ENCODE assay signal across 7 mouse cellular contexts in genomic region chr1:187031796-187032195, GRCm38 (mm10).
A peak's percentile ranks its signal among the peaks of the same experiment; 100 is the strongest.
DNase-seq lines count a peak whose midpoint lies in the region; ATAC-seq and TF ChIP-seq lines count a peak whose summit lies in the region.

No protein-coding gene starts in this region.

- CTCF ChIA-PET in Patski (lab: Charles Lee), result interaction anchor here (0.7 to 1.0 kb wide), 4 partner anchors 10 to 417 kb away, joined by 3 to 6 read pairs (median 4); no protein-coding TSS in a partner anchor

- H3K9me3 ChIP-seq in midbrain, postnatal 0 days (ENCODE audit: low read length), result no peaks in the 10 kb centered on the region
- H3K9me3 ChIP-seq in midbrain, embryonic 16.5 days (replicated peaks; ENCODE audit: control insufficient read depth, low read length, poor library complexity, severe bottlenecking), result no peaks in the 10 kb centered on the region

- no peak for TF ChIP-seq POLR2A in cerebellum, adult 2 months (IDR thresholded peaks at IDR 0.05; ENCODE audit: borderline replicate concordance, insufficient read depth, low read length)

- no peak overlapping the region for H3K4me2 ChIP-seq in midbrain, postnatal 0 days (ENCODE audit: low read depth, low read length, poor library complexity, severe bottlenecking)
- no peak overlapping the region for H3K4me2 ChIP-seq in midbrain, embryonic 16.5 days (ENCODE audit: low read length)

- ATAC-seq in midbrain, postnatal 0 days (ENCODE audit: low FRiP score), result no peak
- no peak for ATAC-seq in midbrain, embryonic 16.5 days
- ATAC-seq in Patski, result peak; percentile 62

- TF ChIP-seq CTCF in midbrain, postnatal 0 days (IDR thresholded peaks at IDR 0.05), result peak; percentile 72
- peak; percentile 86 for TF ChIP-seq CTCF in Patski (IDR thresholded peaks at IDR 0.05)
- TF ChIP-seq CTCF in cerebellum, adult 2 months (IDR thresholded peaks at IDR 0.05; ENCODE audit: borderline replicate concordance, insufficient read depth, low read depth, low read length), result peak; percentile 71
- peak; percentile 85 for TF ChIP-seq CTCF in left cerebral cortex, adult 2 months (IDR thresholded peaks at IDR 0.05)

- no peak overlapping the region for H3K9ac ChIP-seq in midbrain, postnatal 0 days (replicated peaks; ENCODE audit: low read length, poor library complexity, severe bottlenecking)
- no peak overlapping the region for H3K9ac ChIP-seq in midbrain, embryonic 16.5 days (ENCODE audit: low read depth, low read length)

- in situ Hi-C loops in Patski (cut with MboI; ENCODE audit: low pct_unique_long_range_greater_than_20kb), result no loop called here

- H3K36me3 ChIP-seq in midbrain, postnatal 0 days (ENCODE audit: insufficient read depth, low read length), result no peaks in the 10 kb centered on the region
- no peaks in the 10 kb centered on the region for H3K36me3 ChIP-seq in midbrain, embryonic 16.5 days (ENCODE audit: control insufficient read depth, insufficient read depth, low read length)

- no peaks in the 10 kb centered on the region for H3K4me1 ChIP-seq in midbrain, postnatal 0 days (ENCODE audit: insufficient read depth, low read length)
- no peaks in the 10 kb centered on the region for H3K4me1 ChIP-seq in midbrain, embryonic 16.5 days (ENCODE audit: control insufficient read depth, insufficient read depth, low read length)
- no peaks in the 10 kb centered on the region for H3K4me1 ChIP-seq in cerebellum, adult 2 months (ENCODE audit: control insufficient read depth, insufficient read depth, low read length)

- POLR2A ChIA-PET in Patski (lab: Charles Lee), result no interaction called here

- WGBS in midbrain, postnatal 0 days, result 45% methylated on average over 6 of the region's 6 CpGs
- 52% methylated on average over 6 of the region's 6 CpGs for WGBS in midbrain, embryonic 16.5 days
- whole genome bisulfite sequencing in cerebellum, adult 2 months, result 10% methylated on average over 6 of the region's 6 CpGs

- DNase-seq in midbrain, postnatal 0 days (ENCODE audit: low spot score), result peak; percentile 66
- DNase-seq in Patski (ENCODE audit: low read depth, low spot score), result no peak
- peak; percentile 10 to 14 for DNase-seq in cerebellum, adult 2 months
- peak; percentile 41 for DNase-seq in heart, postnatal 4 days
- peak in 1 of 2 experiments; percentile 23 for DNase-seq in left cerebral cortex, adult 2 months (ENCODE audit: extremely low spot score in 1 of 2, low spot score in 2 of 2)
- peak; percentile 82 for DNase-seq in retina, postnatal 1 day

- no peak overlapping the region for H3K4me3 ChIP-seq in midbrain, postnatal 0 days (ENCODE audit: low read depth, low read length)
- H3K4me3 ChIP-seq in midbrain, embryonic 16.5 days (ENCODE audit: low read depth, low read length), result no peak overlapping the region
- peak overlapping the region; percentile 5 for H3K4me3 ChIP-seq in cerebellum, adult 2 months (replicated peaks; ENCODE audit: insufficient read depth, low read depth, low read length)
- no peak overlapping the region for H3K4me3 ChIP-seq in left cerebral cortex, adult 2 months

- intact Hi-C loops in left cerebral cortex, adult 2 months (cut with DNase I), result loop anchor here (5.0 to 10.0 kb wide), 2 partner anchors 106 to 943 kb away; no protein-coding TSS in a partner anchor

- H3K27me3 ChIP-seq in midbrain, postnatal 0 days (ENCODE audit: insufficient read depth, low read length), result no peaks in the 10 kb centered on the region
- no peaks in the 10 kb centered on the region for H3K27me3 ChIP-seq in midbrain, embryonic 16.5 days (ENCODE audit: control insufficient read depth, insufficient read depth, low read depth, low read length)
- no peaks in the 10 kb centered on the region for H3K27me3 ChIP-seq in Patski
- H3K27me3 ChIP-seq in cerebellum, adult 2 months (ENCODE audit: control insufficient read depth, insufficient read depth, low read length), result no peaks in the 10 kb centered on the region; the same call in 1 of the 2 replicates

- no peak overlapping the region for H3K27ac ChIP-seq in midbrain, postnatal 0 days (ENCODE audit: low read depth, low read length)
- no peak overlapping the region for H3K27ac ChIP-seq in midbrain, embryonic 16.5 days (ENCODE audit: low read length)
- no peak overlapping the region for H3K27ac ChIP-seq in cerebellum, adult 2 months (ENCODE audit: insufficient read depth, low read length)
- H3K27ac ChIP-seq in left cerebral cortex, adult 2 months, result no peak overlapping the region
